ENCODE assay signal across 8 mouse cellular contexts in genomic region chr10:81408871-81409291, GRCm38 (mm10). TPM values are rescaled to one million over a fixed set of nuclear protein-coding genes. Genes with fewer than 3 reads are reported as not detected.
DNase-seq lines count a peak whose midpoint lies in the region; ATAC-seq lines count a peak whose summit lies in the region.

No protein-coding gene starts in this region.

- peaks cover 73% of the 10 kb centered on the region for H3K4me1 ChIP-seq in intestine, embryonic 16.5 days (ENCODE audit: control insufficient read depth, insufficient read depth, low read length)
- peaks cover 54% of the 10 kb centered on the region for H3K4me1 ChIP-seq in liver, embryonic 16.5 days (ENCODE audit: control insufficient read depth, low read depth, low read length)
- peaks cover 87% of the 10 kb centered on the region for H3K4me1 ChIP-seq in neural tube, embryonic 13.5 days (replicated peaks)

- peak; percentile 64 for ATAC-seq in intestine, embryonic 16.5 days
- ATAC-seq in liver, embryonic 16.5 days (ENCODE audit: low read depth), result peak; percentile 57
- peak; percentile 12; the same call in 1 of the 2 replicates for ATAC-seq in neural tube, embryonic 13.5 days (ENCODE audit: low read depth)

- H3K4me3 ChIP-seq in intestine, embryonic 16.5 days (ENCODE audit: low read length), result no peak overlapping the region
- no peak overlapping the region for H3K4me3 ChIP-seq in liver, embryonic 16.5 days (ENCODE audit: low read depth, low read length)
- no peak overlapping the region for H3K4me3 ChIP-seq in neural tube, embryonic 13.5 days

- WGBS in intestine, embryonic 16.5 days, result 21% methylated on average over 9 of the region's 9 CpGs
- 4% methylated on average over 9 of the region's 9 CpGs for WGBS in liver, embryonic 16.5 days (ENCODE audit: insufficient replicate concordance)
- WGBS in neural tube, embryonic 13.5 days, result 18% methylated on average over 9 of the region's 9 CpGs

- H3K4me2 ChIP-seq in intestine, embryonic 16.5 days (ENCODE audit: low read depth, low read length), result no peak overlapping the region
- H3K4me2 ChIP-seq in liver, embryonic 16.5 days (ENCODE audit: low read depth, low read length), result 0 out of 2 replicates have a peak overlapping the region, but pooled peaks have one; percentile 13
- H3K4me2 ChIP-seq in neural tube, embryonic 13.5 days, result peak overlapping the region; percentile 22; the same call in 1 of the 2 replicates

- no peaks in the 10 kb centered on the region for H3K9me3 ChIP-seq in intestine, embryonic 16.5 days (ENCODE audit: control insufficient read depth, low read length)
- H3K9me3 ChIP-seq in liver, embryonic 16.5 days (replicated peaks; ENCODE audit: control insufficient read depth, low read length), result no peaks in the 10 kb centered on the region
- no peaks in the 10 kb centered on the region for H3K9me3 ChIP-seq in neural tube, embryonic 13.5 days

- H3K9ac ChIP-seq in intestine, embryonic 16.5 days (ENCODE audit: low read depth, low read length), result no peak overlapping the region
- H3K9ac ChIP-seq in liver, embryonic 16.5 days (ENCODE audit: low read depth, low read length), result no peak overlapping the region; the same call in 1 of the 2 replicates
- no peak overlapping the region for H3K9ac ChIP-seq in neural tube, embryonic 13.5 days

- H3K27ac ChIP-seq in intestine, embryonic 16.5 days (ENCODE audit: low read length), result peak overlapping the region; percentile 57
- peak overlapping the region; percentile 63 for H3K27ac ChIP-seq in liver, embryonic 16.5 days (ENCODE audit: low read length)
- peak overlapping the region; percentile 61; the same call in 1 of the 2 replicates for H3K27ac ChIP-seq in neural tube, embryonic 13.5 days (replicated peaks)

- peaks cover 14% of the 10 kb centered on the region for H3K36me3 ChIP-seq in intestine, embryonic 16.5 days (ENCODE audit: control insufficient read depth, insufficient read depth, low read length)
- no peaks in the 10 kb centered on the region for H3K36me3 ChIP-seq in liver, embryonic 16.5 days (ENCODE audit: control insufficient read depth, insufficient read depth)
- H3K36me3 ChIP-seq in neural tube, embryonic 13.5 days, result peaks cover 46% of the 10 kb centered on the region

- peak; percentile 95 for DNase-seq in 416B (ENCODE audit: low read depth)
- DNase-seq in MN1 (ENCODE audit: low spot score), result peak; percentile 85
- peak; percentile 73 to 84 for DNase-seq in cerebellum, postnatal 25 days
- DNase-seq in gastrocnemius, postnatal 25 days, result peak; percentile 87
- DNase-seq in ovary, adult 18-20 months (ENCODE audit: low spot score), result no peak

- peaks cover 4% of the 10 kb centered on the region; the same call in 1 of the 2 replicates for H3K27me3 ChIP-seq in intestine, embryonic 16.5 days (replicated peaks; ENCODE audit: control insufficient read depth, insufficient read depth, low read length)
- peaks cover 39% of the 10 kb centered on the region for H3K27me3 ChIP-seq in liver, embryonic 16.5 days (ENCODE audit: control insufficient read depth, insufficient read depth, low read depth, low read length)
- H3K27me3 ChIP-seq in neural tube, embryonic 13.5 days, result peaks cover 22% of the 10 kb centered on the region

RNA-seq across cellular contexts. Expression of gene Smim24, which starts 16.0 kb away (rescaled TPM):
- total RNA-seq in gastrocnemius, postnatal 25 days (2021), result under 1 TPM in 1 of 2 experiments, not detected in 1; 0.67 TPM
- 426 and 504 TPM in 2 replicates for polyA plus RNA-seq in intestine, embryonic 16.5 days (2015; fragmentation: Nextera tagmentation; extraction: Ambion mirVana)
- 1.7 and 4.1 TPM in 2 replicates for polyA plus RNA-seq in liver, embryonic 16.5 days (2015; fragmentation: Nextera tagmentation; extraction: Ambion mirVana)
- 1.8 and 3.1 TPM in 2 replicates for polyA plus RNA-seq in neural tube, embryonic 13.5 days (2015; fragmentation: Nextera tagmentation; extraction: Ambion mirVana)

RNA-seq across cellular contexts. Expression of gene Gm48552, which starts 20.1 kb away (rescaled TPM):
- total RNA-seq in gastrocnemius, postnatal 25 days (2021), result under 1 TPM in 1 of 2 experiments, not detected in 1; 0.59 TPM
- 0.55 and 1.8 TPM in 2 replicates for polyA plus RNA-seq in intestine, embryonic 16.5 days (2015; fragmentation: Nextera tagmentation; extraction: Ambion mirVana)
- 0.44 and 0.48 TPM in 2 replicates for polyA plus RNA-seq in liver, embryonic 16.5 days (2015; fragmentation: Nextera tagmentation; extraction: Ambion mirVana)
- polyA plus RNA-seq in neural tube, embryonic 13.5 days (2015; fragmentation: Nextera tagmentation; extraction: Ambion mirVana), result 1.3 and 2.5 TPM in 2 replicates

RNA-seq across cellular contexts. Expression of gene Gm48551, which starts 24.6 kb away (rescaled TPM):
- total RNA-seq in gastrocnemius, postnatal 25 days (2021), result 1 to 10 TPM in 1 of 2 experiments, under 1 TPM in 1; 0.78 to 1.0 TPM
- polyA plus RNA-seq in intestine, embryonic 16.5 days (2015; fragmentation: Nextera tagmentation; extraction: Ambion mirVana), result 2.9 and 3.7 TPM in 2 replicates
- polyA plus RNA-seq in liver, embryonic 16.5 days (2015; fragmentation: Nextera tagmentation; extraction: Ambion mirVana), result 0.54 and 0.55 TPM in 2 replicates
- 5.2 and 8.2 TPM in 2 replicates for polyA plus RNA-seq in neural tube, embryonic 13.5 days (2015; fragmentation: Nextera tagmentation; extraction: Ambion mirVana)

RNA-seq across cellular contexts. Expression of gene Dohh, which starts 24.7 kb away (rescaled TPM):
- 10 to 100 TPM; 41.1 to 41.2 TPM for total RNA-seq in gastrocnemius, postnatal 25 days (2021)
- polyA plus RNA-seq in intestine, embryonic 16.5 days (2015; fragmentation: Nextera tagmentation; extraction: Ambion mirVana), result 102 and 109 TPM in 2 replicates
- 46.3 and 48.3 TPM in 2 replicates for polyA plus RNA-seq in liver, embryonic 16.5 days (2015; fragmentation: Nextera tagmentation; extraction: Ambion mirVana)
- polyA plus RNA-seq in neural tube, embryonic 13.5 days (2015; fragmentation: Nextera tagmentation; extraction: Ambion mirVana), result 72.2 and 75.2 TPM in 2 replicates

RNA-seq across cellular contexts. Expression of gene Fzr1, which starts 30.6 kb away (rescaled TPM):
- 10 to 100 TPM; 13.5 to 14.0 TPM for total RNA-seq in gastrocnemius, postnatal 25 days (2021)
- 73.2 and 78.7 TPM in 2 replicates for polyA plus RNA-seq in intestine, embryonic 16.5 days (2015; fragmentation: Nextera tagmentation; extraction: Ambion mirVana)
- polyA plus RNA-seq in liver, embryonic 16.5 days (2015; fragmentation: Nextera tagmentation; extraction: Ambion mirVana), result 128 and 138 TPM in 2 replicates
- polyA plus RNA-seq in neural tube, embryonic 13.5 days (2015; fragmentation: Nextera tagmentation; extraction: Ambion mirVana), result 105 and 112 TPM in 2 replicates

Comparison
In these comparisons a context has a peak if more than half of its experiments do, and no peak if none do; other contexts are left out.
1. ATAC-seq: peak in every context shown above with its lines; median percentile 64 in intestine, embryonic 16.5 days; 57 in liver, embryonic 16.5 days; 12 in neural tube, embryonic 13.5 days.
2. RNA of gene Smim24, which starts 16.0 kb away (polyA plus RNA-seq): 426 to 504 TPM in intestine, embryonic 16.5 days; 1.7 to 4.1 TPM in liver, embryonic 16.5 days and 1.8 to 3.1 TPM in neural tube, embryonic 13.5 days; every median in the first group is over 10 times any median in the second.
3. Peak in every context shown above with its lines, with median percentiles within 50 percentile points of each other: H3K27ac ChIP-seq.